Mouse (Mus musculus) adrenal gland, postnatal 14 days (tissue): ENCODE results near the gene Cep78. TPM values are rescaled to one million over a fixed set of nuclear protein-coding genes. Genes with fewer than 3 reads are reported as not detected.
A peak's percentile ranks its signal among the peaks of the same experiment; 100 is the strongest.

Experiments used
- DNase-seq: peaks from one replicate; pipeline ENCODE4 v3.0.0; 2021; ENCODE audit warnings: mixed read lengths
- long read RNA-seq, 2 experiments: library from polyadenylated mRNA; stranded (forward); transcript quantifications; one replicate each; pipeline ENCODE4 v2.0.0; 2021
- total RNA-seq: library from RNA; stranded (reverse); gene quantifications from 2 replicates; pipeline ENCODE4 v1.2.3, GENCODE M21; 2021

Cep78 gene
- total RNA-seq, result 11.1 and 11.9 TPM in 2 replicates
- long read RNA-seq, experiment 1, transcript Cep78-201 (15 exons, 2,548 nt), result major isoform, 12 of 30 reads
- long read RNA-seq, experiment 1, partial matches to known transcripts, result 8 of 30 reads
- long read RNA-seq, experiment 1, other reads (novel, unspliced or antisense), result 10 of 30 reads
- long read RNA-seq, experiment 2, transcript Cep78-201 (15 exons, 2,548 nt), result major isoform, 13 of 28 reads
- long read RNA-seq, experiment 2, partial matches to known transcripts, result 1 of 28 reads
- long read RNA-seq, experiment 2, other reads (novel, unspliced or antisense), result 14 of 28 reads

DNA sequence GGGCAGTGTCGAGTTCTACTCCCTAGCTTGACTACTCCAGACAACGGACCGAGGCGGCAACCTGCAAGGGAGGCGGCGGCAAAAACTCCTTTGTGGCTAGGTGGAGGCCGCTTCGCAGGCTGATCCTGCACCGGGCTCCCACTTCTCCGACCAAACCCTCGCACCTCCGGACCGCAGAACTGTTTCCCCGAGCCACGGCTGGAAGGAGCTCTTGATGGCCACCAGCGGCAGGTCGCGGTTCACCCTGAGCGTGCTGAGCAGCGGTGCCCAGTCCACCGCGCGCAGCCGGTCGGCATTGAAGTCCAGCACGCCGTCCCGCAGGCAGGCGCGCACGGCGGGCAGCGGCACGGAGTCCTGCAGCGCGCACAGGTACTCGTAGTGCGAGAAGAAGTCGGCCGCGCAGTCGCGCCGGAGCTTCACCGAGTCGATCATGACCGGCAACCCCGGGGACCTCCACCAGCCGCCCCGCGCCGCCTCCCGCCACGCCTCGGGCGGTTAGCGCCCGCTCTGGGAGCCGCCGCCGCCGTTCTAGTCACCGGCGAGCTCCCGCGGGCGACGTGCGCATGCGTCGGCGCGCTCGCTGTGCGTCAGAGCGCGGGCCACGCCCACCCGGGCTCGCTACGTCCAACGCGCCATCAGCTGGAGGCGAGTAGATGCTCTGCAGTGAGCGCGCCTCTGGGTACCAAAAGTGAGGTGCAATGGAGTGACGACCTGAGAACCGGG lies at the start of gene Cep78:
Gene Cep78, minus strand, starts transcription at position 541 of the 723 bp plus-strand sequence.
- DNase-seq, result peak; percentile 94

- no peak for DNase-seq
These were observed 46.5 kb upstream of the Cep78 start for GRCm38 (mm10) chr19:16031276-16031675.

DNA sequence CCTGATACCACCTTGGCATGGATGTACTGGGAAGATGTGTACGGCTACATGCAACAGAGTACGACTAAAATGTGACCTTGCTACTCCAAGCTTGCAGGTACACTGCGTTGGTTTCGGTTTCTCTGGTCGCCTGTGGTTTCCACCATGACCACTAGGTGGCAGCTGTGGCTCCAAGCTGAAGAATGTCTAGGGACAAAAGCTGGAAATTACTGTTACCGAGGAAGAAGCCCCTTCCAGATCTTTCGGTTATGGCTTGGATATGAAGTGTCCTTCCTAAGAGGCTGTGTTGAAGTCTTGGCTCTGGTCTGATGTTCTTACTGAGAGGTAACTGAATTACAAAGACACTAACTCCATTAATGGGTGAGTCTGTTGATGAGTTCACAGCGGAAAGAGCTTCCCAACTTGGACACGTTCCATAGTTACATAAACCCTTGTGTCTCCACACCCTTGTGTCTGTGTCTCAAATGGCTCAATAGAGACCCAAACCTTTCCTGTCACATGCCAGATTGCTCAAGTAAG lies 44.5 kb upstream of the Cep78 start:
- DNase-seq, result peak; percentile 51

DNA sequence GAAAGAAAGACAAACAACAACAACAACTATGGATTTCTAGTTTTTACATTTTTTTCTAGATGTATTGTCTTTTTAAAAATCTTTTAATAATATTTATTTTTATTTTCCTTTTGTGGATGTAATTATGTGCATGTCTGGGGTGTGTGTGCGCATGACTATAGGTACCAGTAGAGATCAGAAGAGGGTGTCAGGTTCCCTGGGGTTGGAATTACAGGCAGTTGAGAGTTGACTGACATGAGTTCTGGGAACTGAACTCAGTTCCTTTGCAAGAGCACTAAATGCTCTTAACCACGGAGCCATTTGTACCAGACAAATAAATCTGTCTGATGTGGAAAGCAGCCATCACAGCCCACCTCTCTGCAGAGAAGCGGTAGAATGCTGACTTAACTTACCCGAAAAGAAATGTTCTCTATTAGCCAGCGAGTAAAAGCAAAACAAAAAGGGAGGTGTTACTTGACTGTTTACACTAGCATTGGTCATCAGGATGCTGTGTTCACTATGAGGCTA lies 44.0 kb upstream of the Cep78 start:
- no peak for DNase-seq

GRCm38 (mm10) chr19:16027876-16028670 lies 43.3 kb upstream of the Cep78 start:
- DNase-seq, result peak; percentile 29

- no peak for DNase-seq
These were observed 41.5 kb upstream of the Cep78 start for GRCm38 (mm10) chr19:16026276-16026675.

DNA sequence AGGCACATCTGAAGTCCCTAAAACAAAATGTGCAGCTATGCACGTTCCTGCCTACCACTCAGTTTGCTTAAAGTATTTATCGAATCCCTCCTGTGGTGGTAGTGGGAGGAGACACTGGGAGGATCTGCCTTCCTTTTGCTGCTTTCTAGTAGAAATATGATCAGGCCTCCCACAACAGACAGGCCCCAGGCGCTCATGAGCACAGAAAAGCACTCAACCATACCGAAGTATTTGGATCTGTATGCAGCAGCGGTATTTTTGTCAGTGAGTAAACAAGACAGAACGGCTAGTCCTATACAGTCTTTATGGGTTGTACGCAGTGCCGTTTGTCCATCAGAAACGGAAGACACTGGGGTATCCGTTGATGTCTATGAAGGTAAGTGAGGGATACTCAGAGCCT lies 37.4 kb upstream of the Cep78 start:
- DNase-seq, result no peak

GRCm38 (mm10) chr19:16016171-16016570 lies 31.4 kb upstream of the Cep78 start:
- no peak for DNase-seq

GRCm38 (mm10) chr19:16015191-16015968 lies 30.6 kb upstream of the Cep78 start:
- DNase-seq, result no peak

GRCm38 (mm10) chr19:16009746-16010337 lies 25.1 kb upstream of the Cep78 start:
- DNase-seq, result no peak

DNA sequence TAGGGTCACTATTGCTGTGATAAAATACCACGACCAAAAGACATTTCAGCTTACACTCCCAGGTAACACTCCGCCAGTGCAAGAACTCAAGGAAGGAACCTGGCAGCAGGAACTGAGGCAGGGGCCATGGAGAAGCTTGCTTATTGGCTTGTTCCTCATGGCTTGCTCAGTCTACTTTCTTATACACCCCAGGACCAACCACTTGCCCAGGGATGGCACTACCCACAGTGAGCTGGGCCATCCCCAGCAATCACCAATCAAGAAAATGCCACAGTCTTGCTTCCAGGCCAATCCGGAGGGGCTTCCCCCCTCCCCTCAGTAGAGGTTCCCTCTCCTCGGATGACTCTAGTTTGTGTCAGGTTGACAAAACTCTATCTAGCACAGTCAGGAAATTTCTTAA lies 24.3 kb upstream of the Cep78 start:
- DNase-seq, result no peak

DNA sequence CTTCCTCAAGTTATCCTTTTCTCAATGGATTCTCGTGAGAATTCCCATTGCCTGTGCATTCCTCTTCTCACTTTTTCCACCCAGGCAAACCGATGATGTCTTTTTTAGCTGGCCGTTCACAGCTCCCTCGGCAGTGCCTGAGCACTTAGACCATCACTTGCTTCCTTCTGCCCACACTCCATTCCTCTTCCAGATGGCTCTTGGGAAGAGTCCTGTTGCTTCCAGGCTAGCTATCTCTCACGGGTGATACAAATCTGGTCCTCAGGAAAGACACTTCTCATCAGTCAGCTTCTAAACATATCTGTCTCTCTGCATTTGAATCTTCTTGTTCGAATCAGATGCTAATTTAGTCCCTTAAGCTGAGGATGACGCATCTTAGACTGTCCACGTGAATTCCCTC lies 22.3 kb upstream of the Cep78 start:
- DNase-seq, result no peak

GRCm38 (mm10) chr19:15998157-15998556 lies 13.4 kb upstream of the Cep78 start:
- DNase-seq, result peak; percentile 71

GRCm38 (mm10) chr19:15996901-15997564 lies 12.2 kb upstream of the Cep78 start:
- DNase-seq, result peak; percentile 47

DNA sequence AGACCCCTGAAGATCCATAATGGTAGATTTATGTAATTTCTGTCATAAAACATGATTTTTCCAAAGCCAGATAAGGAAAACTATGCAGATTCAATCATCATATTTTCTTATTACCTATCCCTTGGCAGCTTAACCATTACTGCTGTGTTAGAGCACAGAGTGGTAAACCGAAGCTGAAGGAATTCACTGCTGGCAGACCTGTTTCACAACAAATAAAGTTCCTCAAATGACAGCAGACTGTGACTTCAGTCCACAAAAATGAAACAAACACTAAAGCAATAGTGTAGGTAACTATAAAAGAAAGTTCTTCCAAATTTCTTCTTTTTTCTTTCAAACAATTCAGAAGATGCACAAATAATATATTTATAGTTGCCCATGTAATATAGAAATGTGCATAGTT lies 5.3 kb upstream of the Cep78 start:
- no peak for DNase-seq

DNA sequence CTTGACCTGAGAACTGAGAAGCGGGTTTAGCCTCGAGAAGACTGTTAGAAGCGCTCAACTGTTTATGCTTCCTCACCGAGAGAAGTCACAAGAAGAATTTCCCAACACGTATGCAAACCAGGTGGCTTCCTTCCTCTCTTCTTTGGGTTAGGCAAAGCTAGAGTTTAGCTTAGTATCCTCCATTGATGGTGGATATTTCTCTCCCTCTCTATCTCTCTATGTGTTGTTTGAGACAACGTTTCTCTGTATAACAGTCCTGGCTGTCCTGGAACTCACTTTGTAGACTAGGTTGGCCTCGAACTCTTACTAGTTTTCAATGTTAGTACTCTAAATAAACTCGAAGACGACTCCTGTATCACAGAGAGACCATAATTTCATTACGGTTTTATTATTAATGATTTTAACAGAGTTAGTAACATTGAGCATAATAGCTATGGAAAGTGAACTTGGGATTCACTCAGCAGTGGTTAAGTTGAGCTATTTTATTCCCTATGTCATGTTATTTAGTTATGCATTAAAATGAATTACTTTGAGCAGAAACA lies 454 bp upstream of the Cep78 start:
- no peak for DNase-seq

DNA sequence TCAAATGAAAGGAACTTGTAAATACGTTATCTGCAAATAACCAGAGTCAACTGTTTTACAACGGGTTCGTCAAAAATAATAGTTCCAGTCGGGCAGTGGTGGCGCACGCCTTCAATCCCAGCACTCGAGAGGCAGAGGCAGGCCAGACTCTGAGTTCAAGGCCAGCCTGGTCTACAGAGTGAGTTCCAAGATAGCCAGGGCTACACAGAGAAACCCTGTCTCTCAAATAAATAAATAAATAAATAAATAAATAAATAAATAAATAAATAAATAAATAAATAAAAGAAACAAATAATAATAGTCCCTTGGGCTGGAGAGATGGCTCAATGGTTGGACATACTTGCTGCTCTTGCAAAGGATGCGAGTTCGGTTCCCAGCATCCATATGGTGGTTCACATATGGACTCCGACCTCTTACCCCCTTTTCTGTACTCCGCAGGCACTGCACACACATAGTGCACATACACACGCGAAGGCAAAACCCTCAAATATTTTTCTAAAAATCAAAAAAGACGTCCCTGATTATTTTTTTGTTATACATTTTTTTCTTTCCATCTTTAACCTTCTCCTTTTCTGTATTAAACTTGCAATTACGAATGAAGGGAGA lies 947 bp downstream of the Cep78 start:
- no peak for DNase-seq

DNA sequence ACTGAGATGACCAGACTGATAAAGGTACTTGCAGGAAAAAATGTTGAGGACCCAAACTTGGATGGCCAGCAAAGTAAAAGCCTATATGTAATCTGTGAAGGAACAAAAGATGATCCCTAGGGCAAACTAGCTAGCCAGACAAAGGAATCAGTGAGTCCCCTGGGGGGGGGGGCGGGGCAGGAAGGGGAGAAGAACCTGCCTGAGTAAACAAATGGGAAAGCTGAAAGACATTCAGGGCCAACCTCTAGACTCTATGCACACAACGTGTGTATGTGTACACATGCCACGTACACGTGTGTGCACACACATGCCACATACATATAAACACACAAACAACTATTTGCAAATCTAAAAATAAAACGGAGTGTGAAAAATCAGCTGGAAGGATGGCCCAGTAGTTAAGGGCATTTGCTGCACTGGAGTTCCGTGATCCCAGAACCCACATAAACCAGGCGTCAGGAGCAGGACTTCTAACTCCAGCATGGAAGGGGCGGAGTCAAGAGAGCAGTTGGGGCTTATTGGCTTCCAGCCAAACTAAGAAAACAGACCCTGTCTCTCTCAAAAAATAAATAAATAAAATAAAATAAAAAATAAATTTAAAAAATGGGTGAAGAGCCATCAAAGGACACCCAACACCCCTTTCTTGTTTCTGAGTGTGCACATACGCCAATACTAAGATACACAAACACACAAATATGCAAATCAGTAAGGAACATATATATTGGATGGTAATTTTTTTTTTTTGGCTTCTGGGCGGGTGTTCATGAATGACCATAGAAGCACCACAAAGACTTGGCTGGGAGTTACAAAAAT lies 1.7 kb downstream of the Cep78 start:
- no peak for DNase-seq

DNA sequence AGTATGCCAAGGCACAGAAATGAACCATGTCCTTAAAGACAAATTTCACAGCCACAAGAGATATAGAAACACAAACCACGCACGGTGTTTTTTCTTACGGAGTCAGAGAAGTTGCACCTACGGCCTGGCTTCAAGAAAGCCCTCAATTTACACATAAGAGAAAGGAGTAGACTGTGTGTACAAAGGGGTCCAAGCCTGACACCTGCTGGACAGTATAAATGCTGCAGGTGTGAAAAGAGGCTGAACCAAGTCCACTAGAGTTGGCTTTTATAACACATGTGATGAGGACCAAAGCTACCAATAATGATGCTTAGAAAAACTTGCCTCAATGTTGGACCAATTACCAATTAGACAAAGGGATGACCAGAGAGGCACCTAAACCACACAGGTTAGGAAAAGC lies 2.9 kb downstream of the Cep78 start:
- DNase-seq, result peak; percentile 67
